Mouse (Mus musculus) midbrain, postnatal 0 days (tissue): ENCODE measurements around the gene Cct3. TPM values are rescaled to one million over a fixed set of nuclear protein-coding genes. Genes with fewer than 3 reads are reported as not detected.

Experiments used
- ATAC-seq: fragments of 200-750 bp; cut with Nextera tagmentation; 2 replicates; pipeline ENCODE4 v1.8.0; 2017; ENCODE audit warnings: moderate number of reproducible peaks, mild to moderate bottlenecking, moderate TSS enrichment, moderate library complexity; ENCODE audit not compliant: low FRiP score
- DNase-seq: peaks from one replicate; pipeline ENCODE4 v3.0.0-alpha.2; 2015; ENCODE audit warnings: low spot score
- H3K27ac ChIP-seq: fragments of 300-500 bp; sonication (generic); 2 replicates; pipeline ENCODE4 v1.5.1; 2014; ENCODE audit warnings: low read depth, mild to moderate bottlenecking, low read length, mixed read lengths
- H3K27me3 ChIP-seq: fragments of 300-500 bp; sonication (generic); 2 replicates; pipeline ENCODE4 v1.6.1; 2014; ENCODE audit warnings: low read length, control low read depth, mixed read lengths; ENCODE audit not compliant: insufficient read depth
- H3K36me3 ChIP-seq: fragments of 300-500 bp; sonication (generic); 2 replicates; pipeline ENCODE4 v1.6.1; 2014; ENCODE audit warnings: low read length, control low read depth, mixed read lengths; ENCODE audit not compliant: insufficient read depth
- H3K4me1 ChIP-seq: fragments of 300-500 bp; sonication (generic); 2 replicates; pipeline ENCODE4 v1.6.1; 2014; ENCODE audit warnings: mild to moderate bottlenecking, control low read depth, antibody characterized with exemption, low read length, mixed read lengths; ENCODE audit not compliant: insufficient read depth
- H3K4me2 ChIP-seq: fragments of 300-500 bp; sonication (generic); 2 replicates; pipeline ENCODE4 v1.6.1; 2014; ENCODE audit warnings: low read depth, mild to moderate bottlenecking, low read length, mixed read lengths; ENCODE audit not compliant: poor library complexity, severe bottlenecking
- H3K4me3 ChIP-seq: fragments of 300-500 bp; sonication (generic); 2 replicates; pipeline ENCODE4 v1.5.1; 2014; ENCODE audit warnings: low read depth, mild to moderate bottlenecking, low read length, moderate library complexity
- H3K9ac ChIP-seq: fragments of 300-500 bp; sonication (generic); replicated peaks from 2 replicates; pipeline ENCODE4 v1.6.1; 2014; ENCODE audit warnings: mild to moderate bottlenecking, low read length, moderate library complexity, mixed read lengths; ENCODE audit not compliant: poor library complexity, severe bottlenecking
- H3K9me3 ChIP-seq: fragments of 300-500 bp; sonication (generic); 2 replicates; pipeline ENCODE4 v1.6.1; 2016; ENCODE audit warnings: low read length, control low read depth
- CTCF ChIP-seq: IDR thresholded peaks from 2 replicates; pipeline ENCODE4 v1.5.1; 2016; ENCODE audit warnings: antibody characterized with exemption, mild to moderate bottlenecking
- WGBS: fragments of 180-500 bp; shearing (Covaris S2); extraction: QIAGEN DNeasy Blood & Tissue Kit; methylation state at CpG from one replicate; pipeline ENCODE4 v1.1.7; 2014; 5-methylcytosine and 5-hydroxymethylcytosine counted together
- polyA plus RNA-seq: library from polyadenylated mRNA; unstranded; fragments of >200 nt; fragmentation: Nextera tagmentation; extraction: Ambion mirVana; gene quantifications from 2 replicates; pipeline ENCODE4 v1.2.1, GENCODE M21; 2015
- total RNA-seq: library from RNA; depleted of rRNA; stranded (reverse); fragments of >200 nt; gene quantifications from 2 replicates; pipeline ENCODE4 v1.2.3, GENCODE M21; 2014

Cct3 gene
- total and polyA plus RNA-seq, 2 experiments from 2014 or later = 253 to 372 TPM

DNA sequence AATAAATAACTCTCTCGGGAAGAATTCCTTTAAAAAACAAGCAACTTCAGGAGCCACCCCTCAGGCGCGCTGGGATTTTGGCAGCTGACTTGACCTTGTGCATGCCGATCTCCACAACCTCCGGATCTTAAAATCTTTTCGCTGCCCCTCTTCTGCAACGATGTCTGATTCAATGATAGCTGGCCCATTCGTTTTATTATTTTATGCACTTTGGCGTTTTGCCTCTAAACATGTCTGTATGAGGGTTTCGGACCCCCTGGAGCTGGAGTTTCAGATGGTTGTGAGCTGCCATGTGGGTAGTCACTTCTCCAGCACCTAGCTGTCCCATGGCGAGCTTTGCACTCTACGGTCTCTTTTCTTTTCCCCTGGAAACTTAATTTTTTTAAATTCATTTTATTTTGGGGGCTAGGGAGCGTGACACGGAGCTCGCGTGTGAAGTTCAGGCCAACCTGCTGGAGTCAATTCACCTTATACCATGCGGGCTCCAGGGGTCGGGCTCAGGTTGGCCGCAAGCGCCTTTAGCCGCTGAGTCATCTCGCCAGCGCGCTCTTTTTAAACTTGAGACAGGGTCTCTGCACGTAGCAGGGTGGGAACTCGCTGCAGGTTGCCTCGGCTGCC lies 38.6 kb downstream of the Cct3 start:
- WGBS = 2% methylated on average over 27 of the region's 27 CpGs
- no peak for DNase-seq
- no peak for TF ChIP-seq CTCF
- peak; percentile 51 for ATAC-seq
- Histone ChIP-seq H3K36me3 (no peaks in the 10 kb centered on the region), H3K4me2 (peak overlapping the region; percentile 56), H3K27me3 (no peaks in the 10 kb centered on the region), H3K27ac (peak overlapping the region; percentile 90), H3K9ac (peak overlapping the region; percentile 93), H3K4me1 (peaks cover 9% of the 10 kb centered on the region; the same call in 1 of the 2 replicates), H3K9me3 (no peaks in the 10 kb centered on the region), H3K4me3 (peak overlapping the region; percentile 78)

DNA sequence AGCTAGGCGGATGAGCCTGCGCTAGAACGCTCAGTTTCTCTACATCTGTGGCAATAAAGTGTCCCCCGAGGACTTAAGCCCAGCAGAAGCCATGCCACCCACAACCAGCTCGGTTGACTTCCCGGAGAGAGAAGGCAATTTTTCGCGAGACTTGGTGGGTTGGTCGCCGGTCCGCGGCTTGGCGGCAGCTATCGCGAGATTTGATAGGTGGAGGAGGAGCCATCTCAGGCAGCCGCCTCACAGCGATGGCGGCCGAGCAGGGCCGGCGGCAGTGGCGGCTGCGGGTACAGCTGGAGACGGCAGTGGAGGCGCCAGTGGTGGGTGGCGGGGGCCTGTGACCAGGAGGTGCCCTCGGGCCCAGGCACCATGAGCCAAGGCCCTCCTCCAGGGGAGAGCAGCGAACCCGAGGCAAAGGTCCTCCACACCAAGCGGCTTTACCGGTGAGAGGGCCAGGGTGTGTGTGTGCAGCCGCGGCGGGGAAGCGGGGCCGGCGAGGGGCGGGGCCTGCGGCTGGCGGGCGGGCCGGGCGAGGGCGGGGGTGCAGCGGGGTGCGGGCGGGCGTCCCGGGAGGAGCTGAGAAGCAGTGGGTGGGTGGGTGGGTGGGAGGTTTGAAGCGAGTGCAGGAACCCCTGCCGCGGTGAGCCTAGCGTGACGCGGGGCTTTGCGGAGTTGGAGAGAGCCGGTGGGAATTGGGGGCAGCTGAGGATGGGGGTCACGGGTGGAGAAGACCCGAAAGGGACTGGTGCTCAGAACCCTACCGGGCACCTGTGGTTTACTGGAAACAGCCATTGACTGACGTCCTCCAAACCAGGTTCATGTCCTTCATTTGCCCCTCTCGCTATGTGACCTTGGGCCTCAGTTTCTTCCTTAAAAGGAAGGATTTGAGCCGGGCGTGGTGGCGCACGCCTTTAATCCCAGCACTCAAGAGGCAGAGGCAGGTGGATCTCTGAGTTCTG lies 39.4 kb downstream of the Cct3 start, which contains the start of the genes Tmem79 and Smg5:
TSS of gene Tmem79 (minus strand) at position 91 of the 956 bp plus-strand sequence.
TSS of gene Smg5 (plus strand) at position 203 of the 956 bp plus-strand sequence.
- H3K9me3 ChIP-seq = no peaks in the 10 kb centered on the region
- WGBS = 1% methylated on average over 47 of the region's 66 CpGs
- peak within 1 kb of the TSS; percentile 56 for H3K4me2 ChIP-seq
- ATAC-seq = peak; percentile 95
- no peak for TF ChIP-seq CTCF
- no peaks in the 10 kb centered on the region for H3K27me3 ChIP-seq
- peak; percentile 96 for DNase-seq
- H3K4me1 ChIP-seq = peaks cover 9% of the 10 kb centered on the region; the same call in 1 of the 2 replicates
- peak within 1 kb of the TSS; percentile 93 for H3K9ac ChIP-seq
- peak within 1 kb of the TSS; percentile 78 for H3K4me3 ChIP-seq
- peak within 1 kb of the TSS; percentile 90 for H3K27ac ChIP-seq
- H3K36me3 ChIP-seq = no peaks in the 10 kb centered on the region

DNA sequence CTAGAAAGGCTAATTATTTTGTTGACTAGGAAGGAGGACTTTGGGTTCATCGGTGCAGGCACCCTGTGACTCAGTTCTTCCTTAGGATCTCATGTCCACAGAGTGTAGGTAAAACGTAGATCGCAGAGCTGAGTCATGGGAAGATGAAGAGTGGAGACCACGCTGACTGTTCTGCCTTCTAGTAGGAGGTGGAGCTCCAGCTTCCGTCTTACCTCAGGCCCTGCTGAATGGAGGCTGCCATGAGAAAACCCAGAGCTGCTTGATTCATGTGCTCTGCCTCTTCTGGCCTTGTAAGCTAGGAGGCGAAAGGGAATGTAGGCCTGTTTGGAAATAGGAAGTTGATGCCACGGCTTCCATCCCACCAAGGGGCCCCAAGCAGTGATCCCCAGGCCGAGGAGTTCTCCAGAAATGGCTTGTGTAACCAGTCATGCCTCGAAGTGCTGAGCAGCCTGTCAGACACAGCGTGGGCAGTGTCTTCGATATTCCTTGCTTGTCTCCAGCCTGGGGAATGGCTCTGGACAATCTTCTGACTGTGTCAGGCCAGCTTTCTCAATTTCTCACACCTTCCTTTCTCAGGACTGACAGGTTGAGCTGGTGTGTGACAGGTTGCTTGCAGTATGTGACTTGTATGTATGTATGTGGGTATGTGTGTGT lies 40.6 kb downstream of the Cct3 start:
- 87% methylated on average over 11 of the region's 11 CpGs for WGBS
- H3K9ac ChIP-seq = no peak overlapping the region
- no peak overlapping the region for H3K27ac ChIP-seq
- H3K36me3 ChIP-seq = peaks cover 9% of the 10 kb centered on the region; the same call in 1 of the 2 replicates
- ATAC-seq (no peak), DNase-seq (no peak)
- no peaks in the 10 kb centered on the region for H3K27me3 ChIP-seq
- peak; percentile 3; the same call in 1 of the 2 replicates for TF ChIP-seq CTCF
- H3K4me1 ChIP-seq = peaks cover 9% of the 10 kb centered on the region; the same call in 1 of the 2 replicates
- H3K4me2 ChIP-seq = peak overlapping the region; percentile 56
- H3K4me3 ChIP-seq = no peak overlapping the region; the same call in 1 of the 2 replicates
- H3K9me3 ChIP-seq = no peaks in the 10 kb centered on the region

DNA sequence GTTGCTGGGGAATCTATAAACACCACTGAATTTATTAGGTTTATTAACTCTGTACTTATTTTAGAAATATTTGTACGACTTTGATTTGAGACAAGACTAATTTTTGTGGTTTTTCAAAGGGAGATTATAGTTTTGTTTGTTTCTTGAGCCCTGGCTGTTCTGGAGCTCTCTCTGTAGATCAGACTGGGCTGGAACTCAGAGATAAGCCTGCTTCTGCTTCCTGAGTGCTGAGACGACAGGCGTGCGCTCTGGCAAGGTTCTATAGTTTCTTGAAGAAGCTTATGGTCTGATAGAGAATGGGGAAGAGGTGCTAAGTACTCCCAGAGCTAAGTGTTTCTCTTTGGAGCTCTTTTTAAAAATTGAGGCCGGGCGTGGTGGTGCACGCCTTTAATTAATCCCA lies 41.4 kb downstream of the Cct3 start:
- Histone ChIP-seq H3K9ac (no peak overlapping the region), H3K4me2 (no peak overlapping the region), H3K9me3 (no peaks in the 10 kb centered on the region), H3K4me3 (no peak overlapping the region), H3K27ac (no peak overlapping the region), H3K4me1 (peaks cover 9% of the 10 kb centered on the region; the same call in 1 of the 2 replicates), H3K36me3 (peaks cover 17% of the 10 kb centered on the region), H3K27me3 (no peaks in the 10 kb centered on the region)
- no peak for ATAC-seq
- DNase-seq = no peak
- TF ChIP-seq CTCF = no peak
- WGBS = 93% methylated on average over 7 of the region's 7 CpGs

DNA sequence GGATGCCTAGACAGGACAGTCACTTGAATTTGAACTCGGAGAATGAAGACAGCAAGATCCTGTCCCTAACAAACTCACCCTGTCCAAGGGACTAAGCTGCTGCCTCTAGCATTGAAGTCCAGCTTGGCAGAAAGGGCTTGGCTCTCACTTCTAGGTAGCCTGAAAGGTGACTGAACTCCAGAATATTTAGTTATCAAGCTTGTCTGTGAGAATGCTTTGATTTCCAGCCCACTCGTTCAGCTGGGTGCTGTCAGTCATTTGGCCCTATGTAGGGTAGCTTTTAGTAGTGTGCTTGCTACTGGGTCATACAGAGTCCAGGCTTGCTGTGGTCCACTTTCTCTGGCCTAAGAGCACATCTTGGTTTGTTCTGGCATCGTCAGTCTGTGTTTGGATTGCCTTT lies 42.1 kb downstream of the Cct3 start:
- ATAC-seq (no peak), DNase-seq (no peak)
- no peak for TF ChIP-seq CTCF
- Histone ChIP-seq H3K9ac (no peak overlapping the region), H3K27me3 (no peaks in the 10 kb centered on the region), H3K4me3 (no peak overlapping the region), H3K4me1 (peaks cover 9% of the 10 kb centered on the region; the same call in 1 of the 2 replicates), H3K9me3 (no peaks in the 10 kb centered on the region), H3K27ac (no peak overlapping the region), H3K36me3 (peaks cover 24% of the 10 kb centered on the region), H3K4me2 (no peak overlapping the region)
- 79% methylated on average over 3 of the region's 3 CpGs for WGBS
